Mouse (Mus musculus) CH12F3 (cell line): ENCODE data around the gene Bcl2l13.
"Not testable (repeated sequence)": the region's sequence is repeated elsewhere in the genome, so short reads cannot be mapped to it uniquely, and the experiment has no call there.

Experiments
- in situ Hi-C: fragments of 300-500 bp; cut with MboI; formaldehyde crosslinking; loops from 2 replicates; pipeline ENCODE4 v1.14.3; 2020; ENCODE audit warnings: low sequenced_read_pairs

Gene Bcl2l13

DNA sequence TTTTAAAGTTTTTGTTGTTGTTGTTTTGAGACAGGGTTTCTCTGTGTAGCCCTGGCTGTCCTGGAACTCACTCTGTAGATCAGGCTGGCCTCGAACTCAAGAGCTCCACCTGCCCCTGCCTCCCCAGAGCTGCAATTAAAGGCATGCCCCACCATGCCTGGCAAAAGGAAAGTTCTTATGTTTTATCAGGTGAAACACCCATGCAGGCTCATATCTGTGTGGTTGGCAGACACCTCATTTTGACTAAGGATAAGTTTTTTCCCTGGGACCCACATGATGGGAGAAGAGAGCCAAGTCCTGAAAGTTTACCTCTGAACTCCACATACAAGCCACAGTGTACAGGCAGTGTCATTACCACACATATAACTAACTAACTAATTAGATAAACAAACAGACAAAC lies 6.0 kb upstream of the Bcl2l13 start:
- in situ Hi-C loops: no loop called here

DNA sequence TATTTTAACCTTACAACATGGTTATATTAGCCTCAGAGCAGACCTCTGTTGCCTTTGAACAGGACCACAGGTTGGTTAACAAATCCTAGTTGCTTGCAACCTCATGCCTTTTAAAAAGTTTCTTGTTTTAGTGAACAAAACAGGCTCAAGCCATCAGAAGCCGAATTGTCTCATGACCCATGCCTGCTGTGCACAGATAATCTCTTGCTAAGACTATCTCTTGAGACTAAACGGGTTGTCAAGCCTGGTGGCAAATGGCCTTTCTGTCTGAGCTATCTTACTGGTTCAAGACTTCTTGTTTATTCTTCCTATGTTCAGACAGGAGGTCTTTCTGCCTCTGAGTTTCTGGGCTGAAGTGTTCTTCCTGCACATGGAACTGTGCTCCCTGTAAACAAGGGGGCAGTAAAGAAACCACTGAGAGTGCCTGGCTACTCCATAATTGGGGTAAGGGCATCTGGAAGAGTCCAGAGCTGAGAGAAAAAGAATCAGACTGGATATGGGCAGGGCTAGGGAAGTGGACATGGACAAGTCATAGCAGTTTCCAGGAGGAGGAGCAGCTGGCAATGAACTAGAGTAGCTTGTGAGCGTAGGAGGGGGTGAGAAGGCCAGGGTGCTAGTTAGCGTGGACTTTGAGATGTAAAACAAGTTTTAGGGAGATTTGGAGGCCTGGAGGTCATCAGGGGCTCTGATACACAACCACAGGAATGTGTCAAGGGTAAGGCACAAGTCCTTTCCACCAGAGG lies 5.0 kb upstream of the Bcl2l13 start:
- in situ Hi-C loops: no loop called here

DNA sequence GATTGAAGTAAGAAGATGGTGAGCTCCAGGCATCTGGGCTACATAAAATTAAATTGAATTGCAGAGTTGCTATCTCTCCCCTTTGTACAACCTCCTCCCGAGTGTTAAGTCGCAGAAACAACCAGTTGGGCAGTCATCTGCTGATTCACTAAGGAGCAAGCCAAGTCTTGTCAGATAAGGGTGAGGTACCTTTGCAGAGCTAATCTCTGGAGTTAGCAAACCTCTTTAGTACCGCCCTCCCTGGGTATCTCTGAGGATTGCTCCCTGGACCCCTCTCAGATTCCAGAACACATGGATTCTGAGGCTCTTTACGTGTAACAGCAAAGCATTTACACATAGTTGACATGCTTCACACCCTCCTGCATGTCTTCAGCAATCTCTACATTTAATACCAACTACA lies 3.9 kb upstream of the Bcl2l13 start:
- in situ Hi-C loops: no loop called here

DNA sequence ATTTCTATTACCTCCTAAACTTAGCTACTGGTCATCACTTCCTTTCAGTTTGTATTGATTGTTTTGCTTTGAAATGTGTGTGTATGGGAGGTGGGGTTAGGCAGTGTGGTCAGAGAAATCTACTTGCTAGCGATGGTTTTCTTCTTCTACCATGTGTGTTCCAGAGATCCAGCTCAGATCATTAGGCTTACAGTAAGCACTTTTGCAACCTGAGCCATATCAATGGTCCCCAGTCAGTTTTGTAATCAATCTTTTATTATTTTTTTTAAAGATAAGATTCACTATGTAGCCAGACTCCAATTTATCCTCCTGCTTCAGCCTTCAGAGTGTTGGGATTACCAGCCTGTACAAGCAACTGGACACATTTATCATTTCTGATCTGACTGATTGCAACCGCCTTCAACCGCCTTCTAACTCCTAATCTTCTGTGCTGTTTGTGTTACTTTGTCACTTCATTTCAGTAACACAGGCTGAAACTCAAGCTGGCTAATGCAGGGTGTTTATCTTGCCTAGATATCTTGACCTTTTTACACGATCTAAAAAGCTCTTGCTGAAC lies 1.2 kb upstream of the Bcl2l13 start:
- in situ Hi-C loops: no loop called here

DNA sequence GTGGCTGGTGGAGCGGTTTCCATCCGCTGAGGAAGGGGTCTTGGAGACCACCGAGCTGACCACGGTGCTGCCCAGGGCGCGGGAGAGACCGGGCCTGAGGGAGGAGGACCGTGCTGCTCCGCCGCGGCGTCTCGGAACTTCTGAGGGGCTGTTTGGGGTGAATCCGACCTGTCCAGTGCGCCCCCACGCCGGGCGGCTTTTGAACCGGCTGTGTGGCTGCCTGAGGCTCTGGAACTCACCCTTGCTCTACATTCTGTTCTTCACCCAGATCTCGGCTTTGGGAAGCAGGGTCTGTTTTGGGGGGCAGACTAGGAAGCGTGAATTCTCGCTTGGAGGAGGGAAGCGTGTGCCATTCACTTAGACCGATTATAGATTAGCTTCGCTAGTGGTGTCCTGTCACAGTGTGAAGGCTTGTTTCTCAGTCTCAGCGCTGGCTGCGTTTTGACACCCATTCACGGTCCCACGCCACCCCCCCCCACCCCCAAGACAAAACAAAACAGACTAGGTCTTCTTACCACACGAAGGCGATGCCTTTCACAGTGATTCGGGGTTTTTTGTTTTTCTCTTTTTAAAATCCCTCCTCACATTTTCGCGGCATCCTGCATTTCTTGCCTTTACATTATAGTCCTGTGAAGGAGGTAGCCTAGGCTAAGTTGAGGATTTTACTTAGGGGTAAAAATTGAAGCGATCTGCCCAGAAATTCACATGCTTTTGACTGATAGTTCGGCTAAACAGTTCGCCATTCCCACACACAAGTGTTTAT lies 558 bp downstream of the Bcl2l13 start:
- in situ Hi-C loops: no loop called here

DNA sequence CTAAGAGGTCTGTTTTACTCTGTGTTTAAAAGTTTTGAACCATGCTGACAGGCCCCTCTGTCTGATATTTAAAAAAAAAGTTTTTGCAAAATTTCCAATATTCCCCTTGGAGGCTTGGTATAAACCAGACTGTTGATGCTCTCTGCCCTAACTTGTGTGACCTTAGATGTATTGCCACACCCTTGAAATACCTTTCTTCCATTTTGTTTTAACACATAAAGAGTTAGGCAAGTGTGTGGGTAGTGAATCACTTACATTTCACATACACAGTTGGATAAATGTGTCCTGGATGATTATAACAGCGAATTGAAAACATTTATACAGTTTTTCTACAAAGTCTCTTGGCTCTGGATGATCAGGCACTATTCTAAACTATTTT lies 1.1 kb downstream of the Bcl2l13 start:
- in situ Hi-C loops: no loop called here

DNA sequence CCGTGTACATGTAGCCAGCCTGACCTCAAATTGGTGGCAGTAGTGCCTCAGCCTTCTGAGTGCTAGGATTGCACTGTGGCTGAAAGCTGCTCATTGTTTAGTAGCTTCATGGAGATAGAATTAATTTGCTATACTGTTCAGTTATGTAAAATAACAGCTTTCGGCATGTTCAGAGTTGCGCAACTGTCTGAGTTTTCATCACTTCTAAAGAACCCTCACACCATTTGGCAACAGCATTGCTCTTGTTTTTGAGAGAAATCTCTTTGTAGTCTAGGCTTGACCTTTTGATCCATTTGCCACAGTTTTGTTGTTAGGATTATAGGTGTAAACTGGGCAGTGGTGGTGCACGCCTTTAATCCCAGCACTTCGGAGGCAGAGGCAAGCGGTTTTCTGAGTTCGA lies 4.2 kb downstream of the Bcl2l13 start:
- in situ Hi-C loops: no loop called here

DNA sequence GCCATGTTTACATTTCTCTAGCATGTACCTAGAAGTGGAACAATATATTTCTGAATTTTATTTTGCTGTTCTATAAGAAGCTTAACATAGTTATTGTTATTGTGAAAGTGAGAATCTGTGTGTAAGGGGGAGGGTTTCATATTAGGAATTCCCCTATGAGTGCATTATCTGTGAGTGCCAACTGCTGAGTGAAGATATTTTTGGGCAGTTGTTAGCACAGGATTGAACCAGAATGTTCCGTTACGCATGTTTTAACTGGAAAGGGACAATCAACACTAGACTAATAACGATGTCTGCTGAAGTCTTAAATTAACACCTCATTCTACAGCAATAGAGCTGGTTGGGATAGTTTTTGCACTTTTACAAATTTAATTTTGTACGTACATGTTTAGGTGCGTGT lies 5.7 kb downstream of the Bcl2l13 start:
- in situ Hi-C loops: no loop called here

DNA sequence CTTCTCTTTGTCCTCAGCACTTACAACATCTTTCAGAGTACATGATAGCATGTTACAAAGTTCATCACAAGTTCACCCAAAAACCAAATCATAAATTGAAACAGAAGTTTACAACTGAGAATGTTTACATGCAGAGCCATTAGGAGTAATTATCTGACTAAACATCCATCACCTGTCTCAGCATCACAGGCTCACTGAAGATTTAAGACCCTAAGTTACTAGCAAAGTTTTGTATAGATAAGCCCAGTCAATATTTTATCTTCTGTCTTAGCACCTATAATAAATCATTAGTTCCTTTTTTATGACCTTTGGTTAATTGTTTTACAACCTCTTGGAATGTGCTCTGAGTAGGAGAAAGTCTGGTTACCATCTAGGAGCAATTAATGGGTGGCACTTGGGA lies 14.7 kb downstream of the Bcl2l13 start:
- in situ Hi-C loops: not testable (repeated sequence)

DNA sequence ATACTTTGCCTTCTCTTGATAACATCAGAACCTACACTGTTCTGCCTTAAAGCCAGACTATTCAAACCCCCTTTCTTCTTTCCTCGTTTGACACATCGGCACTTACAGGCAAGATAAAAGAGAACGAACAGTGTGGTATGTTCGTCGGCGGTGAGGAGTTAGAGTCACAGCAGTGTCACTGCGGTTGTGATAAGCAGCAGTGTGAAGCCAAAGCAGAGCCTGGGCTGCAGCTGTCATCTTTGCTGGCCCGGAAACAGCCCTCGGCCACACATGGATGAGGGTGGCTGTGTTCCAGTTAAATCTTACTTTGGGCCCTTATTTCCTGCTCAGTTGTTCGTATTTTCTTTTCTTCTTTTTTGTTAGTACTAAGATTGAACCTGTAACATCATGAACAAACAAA lies 18.4 kb downstream of the Bcl2l13 start:
- in situ Hi-C loops: no loop called here

DNA sequence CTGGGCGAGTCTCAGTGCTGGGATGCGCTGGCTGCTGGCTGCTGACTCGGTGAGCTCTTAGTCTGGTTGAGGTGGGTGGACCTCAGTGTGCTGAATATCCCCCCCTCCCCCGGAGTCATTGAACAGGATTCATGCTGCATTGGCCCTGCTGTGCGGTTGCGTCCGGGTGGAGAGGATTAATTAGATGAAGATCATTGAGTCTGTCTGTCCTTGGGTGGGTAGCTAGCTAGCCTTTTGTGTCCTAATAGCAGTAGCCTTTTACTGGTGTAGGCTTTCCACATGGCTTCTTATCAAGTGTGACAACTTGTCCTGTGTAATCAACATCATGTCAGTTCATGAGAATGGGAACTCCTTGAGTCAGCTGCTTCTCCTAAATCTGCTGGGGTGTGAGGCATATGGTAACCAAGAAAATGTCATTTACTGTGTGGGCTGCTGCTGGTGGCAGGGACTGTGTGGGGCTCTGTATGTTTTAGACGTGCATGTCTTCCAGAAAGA lies 22.3 kb downstream of the Bcl2l13 start:
- in situ Hi-C loops: no loop called here

DNA sequence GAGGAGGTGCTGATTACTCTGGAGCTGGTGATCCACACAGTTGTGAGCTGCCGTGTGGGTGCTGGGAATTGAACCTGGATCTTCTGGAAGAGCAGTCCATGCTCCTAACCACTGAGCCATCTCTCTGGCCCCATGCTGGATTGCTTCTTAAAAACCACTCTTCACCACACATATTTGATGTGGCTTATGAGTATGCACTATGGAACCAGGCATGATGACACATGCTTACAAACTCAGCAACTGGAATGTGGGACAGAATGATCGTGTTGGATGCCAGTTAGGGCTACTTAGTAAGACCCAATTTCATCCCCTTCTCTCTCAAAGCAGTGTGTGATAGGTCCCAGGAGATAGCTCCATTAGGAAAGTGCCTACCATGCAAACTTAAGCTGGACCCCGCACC lies 24.1 kb downstream of the Bcl2l13 start:
- in situ Hi-C loops: no loop called here

DNA sequence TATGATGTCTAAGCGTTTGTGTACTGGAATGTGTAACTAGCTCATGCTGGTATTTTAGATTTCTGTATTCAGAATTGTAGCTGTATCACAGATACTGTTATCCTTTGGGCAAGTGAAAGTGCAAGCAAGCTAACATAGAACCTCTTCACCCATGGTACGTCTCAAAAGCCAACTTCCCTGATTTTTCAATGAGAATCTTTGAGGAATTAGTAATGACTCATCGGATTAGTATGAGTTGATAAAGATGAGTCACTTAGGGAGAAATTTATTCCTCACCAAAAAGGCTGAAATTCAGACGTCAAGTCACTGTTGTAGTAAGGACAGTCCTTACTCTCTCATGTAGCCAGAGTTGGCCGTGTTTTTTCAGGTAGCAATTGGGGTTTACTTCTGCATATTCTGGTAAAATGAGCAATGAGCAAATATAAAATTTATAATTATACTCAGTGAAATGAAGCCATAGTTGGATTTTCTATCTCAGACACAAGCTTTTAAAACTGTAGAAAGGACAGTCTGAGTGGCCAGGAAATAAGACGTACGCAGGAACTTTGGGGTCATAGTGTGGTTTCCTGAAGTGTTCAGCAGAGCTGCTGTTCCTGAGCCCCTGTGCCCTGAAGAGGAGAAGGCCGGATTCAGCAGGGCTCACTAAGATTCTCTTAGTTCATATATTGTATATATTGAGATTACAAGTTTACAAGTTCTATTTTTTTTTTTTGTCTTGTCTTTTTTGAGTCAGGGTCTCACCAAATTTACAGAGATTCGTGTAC lies 30.2 kb downstream of the Bcl2l13 start:
- in situ Hi-C loops: no loop called here

DNA sequence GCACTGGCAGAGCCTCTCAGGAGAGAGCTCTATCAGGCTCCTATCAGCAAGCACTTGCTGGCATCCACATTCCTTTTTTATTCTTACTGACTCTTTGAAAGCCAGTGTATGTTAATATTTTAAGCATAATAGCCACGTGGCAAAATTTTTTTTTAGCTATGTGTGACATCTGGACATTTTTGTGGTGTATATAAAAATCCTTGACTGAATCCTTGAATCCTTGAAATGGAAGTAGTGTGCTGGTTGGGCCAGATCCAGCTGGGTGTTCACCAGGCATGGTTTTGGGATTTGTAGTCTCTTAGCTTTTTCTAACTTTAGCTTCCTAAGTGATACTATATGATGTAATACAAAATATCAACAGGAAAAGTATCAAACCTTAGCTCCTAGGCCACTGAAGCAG lies 32.8 kb downstream of the Bcl2l13 start:
- in situ Hi-C loops: no loop called here

DNA sequence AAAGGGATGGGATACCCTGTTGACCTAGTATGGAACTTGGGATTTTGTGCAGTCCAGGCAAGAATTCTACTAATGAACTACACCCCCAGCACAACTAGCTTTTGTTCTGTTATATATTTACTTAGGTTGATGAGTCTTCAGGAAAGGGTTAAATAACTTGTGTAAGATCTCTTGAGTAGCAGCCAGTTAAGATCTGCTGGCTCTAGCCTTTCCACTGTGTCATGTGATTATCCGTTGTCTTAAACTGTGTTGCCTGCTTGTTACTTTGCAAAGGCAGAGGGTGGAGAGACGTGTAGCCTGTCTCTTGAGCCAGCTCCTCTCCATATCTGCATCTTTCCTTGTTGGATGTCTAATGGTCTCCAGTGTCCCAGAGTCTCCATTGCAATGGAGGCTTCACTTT lies 35.3 kb downstream of the Bcl2l13 start:
- in situ Hi-C loops: no loop called here

DNA sequence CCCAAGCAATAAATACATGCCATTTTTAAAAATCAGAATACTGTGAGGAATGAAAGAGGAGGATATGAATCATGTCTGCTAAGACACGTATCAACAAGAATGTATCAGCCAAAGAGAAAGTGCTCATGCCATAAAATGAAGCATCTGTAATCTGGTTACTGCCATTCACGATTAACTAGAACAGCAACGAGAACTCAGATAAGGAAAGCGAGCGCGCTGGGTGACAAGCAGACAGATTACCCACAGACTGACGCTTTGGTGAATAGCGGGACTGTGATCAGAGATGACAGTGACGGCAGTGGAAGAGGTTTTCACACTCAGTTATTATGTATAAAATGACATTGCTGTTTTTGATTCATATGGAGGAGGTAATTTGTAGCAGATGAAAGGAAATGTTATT lies 37.9 kb downstream of the Bcl2l13 start:
- in situ Hi-C loops: no loop called here

DNA sequence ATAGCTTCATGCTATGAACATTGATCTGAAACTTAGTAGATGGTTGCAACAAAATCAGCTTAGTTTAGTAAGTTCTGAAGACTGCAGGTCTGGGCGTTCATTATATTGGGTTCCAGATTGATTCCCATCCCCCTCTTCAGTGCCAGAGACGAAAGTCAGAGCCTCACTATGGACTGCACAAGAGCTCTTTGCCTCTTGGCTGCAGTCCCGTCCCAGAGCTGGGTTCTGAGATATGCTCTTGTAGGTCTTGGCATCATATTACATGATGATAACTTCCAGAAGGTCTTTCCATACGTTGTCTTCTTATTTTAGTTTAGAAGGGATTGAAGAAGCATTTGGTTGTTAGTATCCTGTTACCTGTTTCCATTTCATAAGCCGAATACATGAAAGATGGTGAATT lies 43.0 kb downstream of the Bcl2l13 start:
- in situ Hi-C loops: no loop called here

DNA sequence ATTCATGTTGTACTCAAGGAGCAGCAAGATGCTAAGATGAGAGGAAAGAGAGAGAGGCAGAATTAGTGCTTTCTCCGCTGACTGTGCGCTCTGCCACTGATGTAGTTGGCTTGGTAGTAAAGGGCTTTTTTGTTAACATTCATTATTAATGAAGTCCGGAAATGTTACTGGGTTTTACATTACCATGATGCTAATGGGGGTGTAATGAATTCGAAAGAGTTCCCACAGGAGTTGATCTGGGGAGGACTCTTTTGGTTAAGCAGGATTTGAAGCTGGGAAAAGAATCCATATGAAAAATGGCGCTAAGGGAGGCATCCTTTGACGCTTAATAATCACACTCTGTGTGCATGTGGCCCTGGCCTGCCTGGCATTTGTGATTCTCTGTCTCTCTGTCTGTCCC lies 48.4 kb downstream of the Bcl2l13 start:
- in situ Hi-C loops: no loop called here

DNA sequence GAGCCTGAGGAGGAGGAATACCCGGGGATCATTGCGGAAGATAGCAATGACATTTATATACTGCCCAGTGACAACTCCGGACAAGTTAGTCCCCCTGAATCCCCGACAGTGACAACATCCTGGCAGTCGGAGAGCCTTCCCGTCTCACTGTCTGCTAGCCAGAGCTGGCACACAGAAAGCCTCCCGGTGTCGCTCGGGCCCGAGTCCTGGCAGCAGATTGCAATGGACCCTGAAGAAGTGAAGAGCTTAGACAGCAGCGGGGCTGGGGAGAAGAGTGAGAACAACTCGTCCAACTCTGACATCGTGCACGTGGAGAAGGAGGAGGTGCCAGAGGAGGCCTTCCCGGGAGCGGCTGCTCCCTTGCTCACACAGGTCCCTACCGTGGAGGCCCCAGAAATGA lies 50.7 kb downstream of the Bcl2l13 start:
- in situ Hi-C loops: no loop called here

DNA sequence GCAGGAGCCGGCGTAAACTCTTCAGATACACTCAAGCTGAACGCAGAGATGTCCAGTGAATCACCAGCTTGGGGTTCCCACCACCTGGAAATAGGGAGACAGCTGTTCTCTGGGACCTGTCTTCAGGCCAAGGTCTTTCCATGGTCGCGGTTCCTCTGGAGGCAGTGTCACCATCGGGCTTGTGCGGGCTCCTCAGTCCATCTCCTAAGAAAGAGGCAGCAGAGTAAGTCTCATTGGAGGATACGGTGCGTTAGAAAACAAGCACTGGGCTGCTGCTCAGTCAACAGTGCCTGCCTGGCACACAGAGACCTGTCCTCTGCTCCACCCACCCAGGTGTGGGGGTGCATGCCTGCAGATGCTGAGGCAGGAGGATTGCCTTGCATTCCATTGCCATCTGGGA lies 58.1 kb downstream of the Bcl2l13 start:
- in situ Hi-C loops: no loop called here

DNA sequence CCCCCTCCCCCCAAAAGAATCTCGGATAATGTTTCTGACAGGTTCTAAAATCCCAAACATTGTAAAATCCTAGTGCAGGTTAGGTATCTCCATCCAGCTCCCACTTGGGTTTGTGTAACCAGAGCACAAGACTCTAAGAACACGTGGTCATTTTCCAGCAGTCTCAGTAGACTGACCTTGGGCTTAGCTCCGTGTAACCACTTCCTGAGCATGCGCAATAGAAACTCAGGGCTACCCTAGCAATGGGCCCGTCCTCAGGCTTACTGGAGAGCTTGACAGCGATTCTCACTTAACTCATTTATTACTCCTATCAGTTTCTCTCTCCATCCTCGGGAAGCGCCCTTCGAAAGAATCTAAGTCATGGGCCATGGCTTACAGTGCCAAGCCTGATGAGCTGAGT lies 58.5 kb downstream of the Bcl2l13 start:
- in situ Hi-C loops: no loop called here
